Comparison of ENCODE assay signal across 8 mouse cellular contexts in genomic region chr17:86144537-86145078, GRCm38 (mm10). TPM values are rescaled to one million over a fixed set of nuclear protein-coding genes. Genes with fewer than 3 reads are reported as not detected.
DNase-seq lines count a peak whose midpoint lies in the region; ATAC-seq and TF ChIP-seq lines count a peak whose summit lies in the region.

No protein-coding gene starts in this region.

- H3K4me3 ChIP-seq in gastrocnemius, adult 2 months: peak overlapping the region; percentile 95
- peak overlapping the region; percentile 85 for H3K4me3 ChIP-seq in hindbrain, embryonic 10.5 days
- H3K4me3 ChIP-seq in liver, postnatal 0 days (ENCODE audit: low read depth, low read length): peak overlapping the region; percentile 91
- peak overlapping the region; percentile 72 for H3K4me3 ChIP-seq in stomach, embryonic 16.5 days (replicated peaks; ENCODE audit: low read length)

- H3K36me3 ChIP-seq in hindbrain, embryonic 10.5 days: peaks cover 15% of the 10 kb centered on the region
- peaks cover 9% of the 10 kb centered on the region for H3K36me3 ChIP-seq in liver, postnatal 0 days (replicated peaks; ENCODE audit: insufficient read depth, low read length)
- no peaks in the 10 kb centered on the region for H3K36me3 ChIP-seq in stomach, embryonic 16.5 days (ENCODE audit: control insufficient read depth, insufficient read depth, low read length)

- intact Hi-C loops in gastrocnemius, adult 2 months (cut with DNase I): no loop called here

- under 1% methylated on average over 33 of the region's 33 CpGs for WGBS in hindbrain, embryonic 10.5 days
- under 1% methylated on average over 33 of the region's 33 CpGs for WGBS in liver, postnatal 0 days (ENCODE audit: insufficient replicate concordance)
- under 1% methylated on average over 33 of the region's 33 CpGs for WGBS in stomach, embryonic 16.5 days

- TF ChIP-seq EP300 in liver, postnatal 0 days (IDR thresholded peaks at IDR 0.05; ENCODE audit: low read depth): no peak

- peak overlapping the region; percentile 86 for H3K27ac ChIP-seq in gastrocnemius, adult 2 months
- peak overlapping the region; percentile 86 for H3K27ac ChIP-seq in hindbrain, embryonic 10.5 days
- peak overlapping the region; percentile 74 for H3K27ac ChIP-seq in liver, postnatal 0 days (ENCODE audit: low read depth)
- peak overlapping the region; percentile 55; the same call in 1 of the 2 replicates for H3K27ac ChIP-seq in stomach, embryonic 16.5 days (ENCODE audit: low read length)

- ATAC-seq in liver, postnatal 0 days: peak; percentile 75
- ATAC-seq in stomach, embryonic 16.5 days (ENCODE audit: insufficient read depth, low FRiP score): peak; percentile 70

- H3K27me3 ChIP-seq in hindbrain, embryonic 10.5 days (ENCODE audit: insufficient read depth, poor library complexity, severe bottlenecking): no peaks in the 10 kb centered on the region
- no peaks in the 10 kb centered on the region for H3K27me3 ChIP-seq in liver, postnatal 0 days (ENCODE audit: insufficient read depth, low read length)
- no peaks in the 10 kb centered on the region for H3K27me3 ChIP-seq in stomach, embryonic 16.5 days (ENCODE audit: control insufficient read depth, insufficient read depth, low read length)

- peak overlapping the region; percentile 77 for H3K9ac ChIP-seq in liver, postnatal 0 days (replicated peaks)
- peak overlapping the region; percentile 85 for H3K9ac ChIP-seq in stomach, embryonic 16.5 days (ENCODE audit: low read length)

- DNase-seq in gastrocnemius, adult 2 months: peak; percentile 44
- no peak for DNase-seq in gastrocnemius, adult 8-10 months (ENCODE audit: low spot score in 2 of 2)
- DNase-seq in 3134 (ENCODE audit: extremely low read depth, insufficient read length, low spot score): peak; percentile 82
- peak; percentile 33 for DNase-seq in brain, adult 2 months (ENCODE audit: low read depth, low spot score)
- DNase-seq in hindbrain, embryonic 10.5 days (ENCODE audit: low spot score): no peak
- DNase-seq in liver, postnatal 0 days: no peak
- no peak for DNase-seq in urinary bladder, adult 18-20 months (ENCODE audit: low spot score in 2 of 2)

- no peaks in the 10 kb centered on the region for H3K9me3 ChIP-seq in hindbrain, embryonic 10.5 days
- H3K9me3 ChIP-seq in liver, postnatal 0 days (ENCODE audit: low read length): no peaks in the 10 kb centered on the region
- H3K9me3 ChIP-seq in stomach, embryonic 16.5 days (replicated peaks; ENCODE audit: control insufficient read depth, low read length): no peaks in the 10 kb centered on the region

- TF ChIP-seq CTCF in gastrocnemius, adult 2 months (IDR thresholded peaks at IDR 0.05): no peak
- no peak for TF ChIP-seq CTCF in liver, postnatal 0 days (IDR thresholded peaks at IDR 0.05; ENCODE audit: low read depth)

- peaks cover 21% of the 10 kb centered on the region for H3K4me1 ChIP-seq in hindbrain, embryonic 10.5 days (replicated peaks)
- peaks cover 16% of the 10 kb centered on the region for H3K4me1 ChIP-seq in liver, postnatal 0 days (ENCODE audit: insufficient read depth)
- H3K4me1 ChIP-seq in stomach, embryonic 16.5 days (ENCODE audit: control insufficient read depth, insufficient read depth, low read length): peaks cover 7% of the 10 kb centered on the region

- H3K4me2 ChIP-seq in liver, postnatal 0 days (ENCODE audit: low read depth, low read length): peak overlapping the region; percentile 93
- peak overlapping the region; percentile 96 for H3K4me2 ChIP-seq in stomach, embryonic 16.5 days (ENCODE audit: low read depth, low read length)

RNA-seq across cellular contexts. Expression of gene Srbd1, which starts 0.4 kb away (rescaled TPM):
- 1 to 10 TPM; 5.5 to 8.0 TPM for total RNA-seq in gastrocnemius, adult 2 months (2021)
- total RNA-seq in gastrocnemius, adult 8-10 months (2022): 1 to 10 TPM; 4.7 to 5.6 (median 5.2) TPM
- 18.8 and 19.9 TPM in 2 replicates for polyA plus RNA-seq in hindbrain, embryonic 10.5 days (2016; fragmentation: Nextera tagmentation; extraction: Ambion mirVana)
- 3.8 and 3.9 TPM in 2 replicates for polyA plus RNA-seq in liver, postnatal 0 days (2015; fragmentation: Nextera tagmentation; extraction: Ambion mirVana)
- polyA plus RNA-seq in stomach, embryonic 16.5 days (2015; fragmentation: Nextera tagmentation; extraction: Ambion mirVana): 14.0 and 14.3 TPM in 2 replicates

RNA-seq across cellular contexts. Expression of gene Prkce, which starts 23.0 kb away (rescaled TPM):
- 10 to 100 TPM in 1 of 2 experiments, 1 to 10 TPM in 1; 9.3 to 10.2 TPM for total RNA-seq in gastrocnemius, adult 2 months (2021)
- 10 to 100 TPM; 11.4 to 14.5 (median 13.2) TPM for total RNA-seq in gastrocnemius, adult 8-10 months (2022)
- 4.4 and 4.9 TPM in 2 replicates for polyA plus RNA-seq in hindbrain, embryonic 10.5 days (2016; fragmentation: Nextera tagmentation; extraction: Ambion mirVana)
- 1.9 and 2.0 TPM in 2 replicates for polyA plus RNA-seq in liver, postnatal 0 days (2015; fragmentation: Nextera tagmentation; extraction: Ambion mirVana)
- 4.0 and 4.4 TPM in 2 replicates for polyA plus RNA-seq in stomach, embryonic 16.5 days (2015; fragmentation: Nextera tagmentation; extraction: Ambion mirVana)

Comparison
In these comparisons a context has a peak if more than half of its experiments do, and no peak if none do; other contexts are left out.
1. DNase-seq: peak in gastrocnemius, adult 2 months (single experiment), 3134 (single experiment) and brain, adult 2 months (single experiment); none in gastrocnemius, adult 8-10 months (0 of 2), hindbrain, embryonic 10.5 days (single experiment), liver, postnatal 0 days (single experiment) and urinary bladder, adult 18-20 months (0 of 2).
2. Peak in every context shown above with its lines, with median percentiles within 50 percentile points of each other: H3K27ac ChIP-seq and H3K4me3 ChIP-seq.